11 mouse cellular contexts compared by ENCODE assay signal in the genomic region with DNA sequence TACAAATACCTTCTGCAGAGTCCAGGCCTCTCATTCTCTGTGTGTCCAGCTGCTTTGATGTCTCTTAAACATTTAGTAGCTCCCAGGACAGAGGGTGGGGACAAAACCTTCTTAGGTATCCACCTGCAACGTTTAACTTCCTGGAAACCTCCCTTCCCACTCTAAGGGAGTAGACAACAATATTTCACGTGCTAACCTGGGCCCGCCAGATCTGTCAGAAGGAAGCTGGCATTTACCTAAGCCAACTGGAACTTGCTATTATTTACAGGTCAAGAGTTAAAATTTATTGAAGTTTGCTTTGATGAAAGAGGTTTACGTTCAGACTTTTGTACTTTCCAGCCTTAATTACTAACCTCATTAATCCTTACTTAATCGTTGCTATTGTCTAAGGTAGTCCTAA. TPM values are rescaled to one million over a fixed set of nuclear protein-coding genes. Genes with fewer than 3 reads are reported as not detected.
DNase-seq lines count a peak whose midpoint lies in the region; ATAC-seq and TF ChIP-seq lines count a peak whose summit lies in the region.
"Had no signal": no experiment of that assay in that cellular context is flagged by ENCODE, and none has a peak within 500 bp of the region (broad histone marks: within the 10 kb centered on the region; RNA-seq: fewer than 3 reads in every experiment).

No protein-coding gene starts in this region.

- no peak overlapping the region for H3K27ac ChIP-seq in heart, embryonic 13.5 days (replicated peaks)
- no peak overlapping the region for H3K27ac ChIP-seq in midbrain, embryonic 14.5 days (replicated peaks; ENCODE audit: low read depth, low read length)
- H3K27ac ChIP-seq in midbrain, embryonic 13.5 days, result no peak overlapping the region
- no peak overlapping the region for H3K27ac ChIP-seq in limb, embryonic 14.5 days (replicated peaks; ENCODE audit: low read depth, low read length)

- intact Hi-C loops in heart, postnatal 14 days (cut with DNase I), result no loop called here

- H3K4me1 ChIP-seq in heart, embryonic 13.5 days, result peaks cover 15% of the 10 kb centered on the region; the same call in 1 of the 2 replicates
- 0 out of 2 replicates have a peak, but pooled peaks cover 8% of the 10 kb centered on the region for H3K4me1 ChIP-seq in midbrain, embryonic 14.5 days (ENCODE audit: control insufficient read depth, insufficient read depth, low read length)
- peaks cover 15% of the 10 kb centered on the region for H3K4me1 ChIP-seq in midbrain, embryonic 13.5 days (replicated peaks)
- peaks cover 9% of the 10 kb centered on the region for H3K4me1 ChIP-seq in limb, embryonic 14.5 days (ENCODE audit: control insufficient read depth, insufficient read depth, low read length)

- H3K9me3 ChIP-seq in heart, embryonic 13.5 days, result no peaks in the 10 kb centered on the region
- H3K9me3 ChIP-seq in midbrain, embryonic 14.5 days (ENCODE audit: control insufficient read depth, low read length), result no peaks in the 10 kb centered on the region
- H3K9me3 ChIP-seq in midbrain, embryonic 13.5 days, result no peaks in the 10 kb centered on the region
- H3K9me3 ChIP-seq in limb, embryonic 14.5 days (ENCODE audit: control insufficient read depth, low read length), result no peaks in the 10 kb centered on the region

- ATAC-seq in heart, embryonic 13.5 days (ENCODE audit: extremely low read depth, insufficient number of reproducible peaks, low FRiP score, low TSS enrichment), result no peak
- ATAC-seq in midbrain, embryonic 14.5 days (ENCODE audit: low FRiP score, low TSS enrichment), result no peak
- no peak for ATAC-seq in midbrain, embryonic 13.5 days
- no peak for ATAC-seq in limb, embryonic 14.5 days (ENCODE audit: low FRiP score, low read depth)
- ATAC-seq in inflammation-experienced regulatory T-cells, adult 6 months, result no peak
- ATAC-seq: CD4-positive, CD25-positive, alpha-beta regulatory T cell, adult 4 months had no signal

- DNase-seq in heart, postnatal 14 days, result no peak
- DNase-seq in midbrain, embryonic 14.5 days, result no peak
- DNase-seq in limb, embryonic 14.5 days (ENCODE audit: low spot score), result no peak
- DNase-seq in right cerebral cortex, postnatal 36 days (ENCODE audit: low spot score in 2 of 2), result no peak
- no peak for DNase-seq in thymus, postnatal 25 days
- DNase-seq: cerebellum, adult 18-20 months; lung, postnatal 10 days had no signal

- 40% methylated on average over 5 of the region's 5 CpGs for WGBS in heart, embryonic 13.5 days
- 34% methylated on average over 5 of the region's 5 CpGs for WGBS in midbrain, embryonic 14.5 days
- WGBS in midbrain, embryonic 13.5 days, result 33% methylated on average over 5 of the region's 5 CpGs
- 23% methylated on average over 5 of the region's 5 CpGs for WGBS in limb, embryonic 14.5 days

- TF ChIP-seq POLR2A in limb, embryonic 14.5 days (IDR thresholded peaks at IDR 0.05; ENCODE audit: borderline replicate concordance, extremely low read depth, insufficient read depth, insufficient read length), result no peak

- no peak overlapping the region for H3K9ac ChIP-seq in heart, embryonic 13.5 days
- no peak overlapping the region for H3K9ac ChIP-seq in midbrain, embryonic 14.5 days (replicated peaks; ENCODE audit: low read length)
- no peak overlapping the region for H3K9ac ChIP-seq in midbrain, embryonic 13.5 days (replicated peaks)
- no peak overlapping the region for H3K9ac ChIP-seq in limb, embryonic 14.5 days (ENCODE audit: low read depth, low read length, severe bottlenecking)

- H3K4me3 ChIP-seq in heart, embryonic 13.5 days, result 0 out of 2 replicates have a peak overlapping the region, but pooled peaks have one; percentile 65
- no peak overlapping the region for H3K4me3 ChIP-seq in midbrain, embryonic 14.5 days (replicated peaks; ENCODE audit: low read depth, low read length)
- no peak overlapping the region for H3K4me3 ChIP-seq in midbrain, embryonic 13.5 days (replicated peaks)
- peak overlapping the region; percentile 74; the same call in 1 of the 2 replicates for H3K4me3 ChIP-seq in limb, embryonic 14.5 days (replicated peaks; ENCODE audit: low read length)

- peaks cover 54% of the 10 kb centered on the region for H3K27me3 ChIP-seq in heart, embryonic 13.5 days (replicated peaks)
- H3K27me3 ChIP-seq in midbrain, embryonic 14.5 days (ENCODE audit: control insufficient read depth, insufficient read depth, low read length), result peaks cover 35% of the 10 kb centered on the region; the same call in 1 of the 2 replicates
- H3K27me3 ChIP-seq in midbrain, embryonic 13.5 days, result peaks cover 60% of the 10 kb centered on the region
- H3K27me3 ChIP-seq in limb, embryonic 14.5 days (ENCODE audit: control insufficient read depth, insufficient read depth, low read length), result no peaks in the 10 kb centered on the region; the same call in 1 of the 2 replicates

- H3K36me3 ChIP-seq in heart, embryonic 13.5 days, result no peaks in the 10 kb centered on the region
- H3K36me3 ChIP-seq in midbrain, embryonic 14.5 days (ENCODE audit: control insufficient read depth, insufficient read depth, low read length), result no peaks in the 10 kb centered on the region
- H3K36me3 ChIP-seq in midbrain, embryonic 13.5 days, result no peaks in the 10 kb centered on the region
- no peaks in the 10 kb centered on the region for H3K36me3 ChIP-seq in limb, embryonic 14.5 days (ENCODE audit: control insufficient read depth, insufficient read depth, low read length)

- peak overlapping the region; percentile 95 for H3K4me2 ChIP-seq in heart, embryonic 13.5 days
- H3K4me2 ChIP-seq in midbrain, embryonic 14.5 days (ENCODE audit: low read length), result peak overlapping the region; percentile 98; the same call in 1 of the 2 replicates
- no peak overlapping the region; the same call in 1 of the 2 replicates for H3K4me2 ChIP-seq in midbrain, embryonic 13.5 days (replicated peaks)
- H3K4me2 ChIP-seq in limb, embryonic 14.5 days (replicated peaks; ENCODE audit: low read depth, low read length, severe bottlenecking), result peak overlapping the region; percentile 90; the same call in 1 of the 2 replicates

RNA-seq across cellular contexts. Expression of gene Sgms2, which starts 2.2 kb away (rescaled TPM):
- polyA plus RNA-seq in heart, embryonic 13.5 days (2015; fragmentation: Nextera tagmentation; extraction: Ambion mirVana), result 0.57 and 0.85 TPM in 2 replicates
- 1 to 10 TPM; 2.0 to 2.7 TPM for total RNA-seq in heart, postnatal 14 days (2021)
- polyA plus RNA-seq in midbrain, embryonic 14.5 days (2014; fragmentation: Nextera tagmentation; extraction: Ambion mirVana), result 0.50 and 0.93 TPM in 2 replicates
- polyA plus RNA-seq in midbrain, embryonic 13.5 days (2015; fragmentation: Nextera tagmentation; extraction: Ambion mirVana), result 0.61 and 0.71 TPM in 2 replicates
- 19.5 and 20.0 TPM in 2 replicates for polyA plus RNA-seq in limb, embryonic 14.5 days (2012; rRNA removed)
- 16.6 and 18.7 TPM in 2 replicates for polyA plus RNA-seq in limb, embryonic 14.5 days (2014; fragmentation: Nextera tagmentation; extraction: Ambion mirVana)
- polyA plus RNA-seq in inflammation-experienced regulatory T-cells, adult 6 months (2017; shearing (Covaris generic)), result under 1 TPM in 2 of 3 experiments, not detected in 1; 0.06 to 0.09 TPM
- polyA plus RNA-seq: CD4-positive, CD25-positive, alpha-beta regulatory T cell, adult 4 months had no signal

Comparison
In these comparisons a context has a peak if more than half of its experiments do, and no peak if none do; other contexts are left out.
1. H3K4me3 ChIP-seq: peak in heart, embryonic 13.5 days (single experiment) and limb, embryonic 14.5 days (single experiment); none in midbrain, embryonic 14.5 days (single experiment) and midbrain, embryonic 13.5 days (single experiment).